ENCODE assay signal across 10 mouse cellular contexts in the genomic region with DNA sequence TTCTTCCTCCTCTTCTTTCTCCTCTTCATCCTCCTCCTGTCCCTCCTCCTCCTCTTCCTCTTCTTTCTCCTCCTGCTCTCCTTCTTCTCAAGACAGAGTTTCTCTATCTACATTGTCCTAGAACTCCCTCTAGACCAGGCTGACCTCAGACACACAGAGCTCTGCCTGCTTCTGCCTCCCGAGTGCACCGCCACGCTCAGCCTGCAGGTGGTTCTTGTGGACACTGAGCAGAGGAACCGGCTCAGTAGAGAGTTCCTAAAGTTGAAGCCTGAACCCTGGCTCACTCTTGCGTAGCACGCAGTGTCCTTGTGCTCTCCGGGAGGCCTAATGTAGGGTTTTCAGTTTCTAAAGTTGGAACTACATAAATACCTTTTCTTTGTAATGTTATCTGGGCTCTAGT.
DNase-seq lines count a peak whose midpoint lies in the region; ATAC-seq and TF ChIP-seq lines count a peak whose summit lies in the region.
"Had no signal": no experiment of that assay in that cellular context is flagged by ENCODE, and none has a peak within 500 bp of the region (broad histone marks: within the 10 kb centered on the region; RNA-seq: fewer than 3 reads in every experiment).

No protein-coding gene starts in this region.

- H3K9me3 ChIP-seq in midbrain, postnatal 0 days (ENCODE audit: low read length), result no peaks in the 10 kb centered on the region
- H3K9me3 ChIP-seq in midbrain, embryonic 13.5 days, result no peaks in the 10 kb centered on the region
- no peaks in the 10 kb centered on the region for H3K9me3 ChIP-seq in stomach, postnatal 0 days (ENCODE audit: control insufficient read depth, low read length)

- peak; percentile 45 for DNase-seq in adrenal gland, postnatal 25 days
- no peak for DNase-seq in adrenal gland, postnatal 14 days
- no peak for DNase-seq in midbrain, postnatal 0 days (ENCODE audit: low spot score)
- DNase-seq in stomach, postnatal 0 days (ENCODE audit: low spot score), result no peak
- no peak for DNase-seq in cerebellum, adult 8-10 months
- no peak for DNase-seq in cerebellum, postnatal 4 days (ENCODE audit: low spot score in 2 of 2)
- DNase-seq: heart, postnatal 10 days; lung, postnatal 36 days had no signal

- no peak overlapping the region for H3K4me2 ChIP-seq in midbrain, postnatal 0 days (ENCODE audit: low read depth, low read length, poor library complexity, severe bottlenecking)
- H3K4me2 ChIP-seq in midbrain, embryonic 13.5 days (replicated peaks), result no peak overlapping the region
- no peak overlapping the region for H3K4me2 ChIP-seq in stomach, postnatal 0 days (replicated peaks; ENCODE audit: low read depth)

- H3K27ac ChIP-seq in midbrain, postnatal 0 days (ENCODE audit: low read depth, low read length), result no peak overlapping the region
- H3K27ac ChIP-seq in midbrain, embryonic 13.5 days, result no peak overlapping the region
- H3K27ac ChIP-seq in stomach, postnatal 0 days (replicated peaks), result no peak overlapping the region

- no peaks in the 10 kb centered on the region for H3K4me1 ChIP-seq in midbrain, postnatal 0 days (ENCODE audit: insufficient read depth, low read length)
- H3K4me1 ChIP-seq in midbrain, embryonic 13.5 days (replicated peaks), result no peaks in the 10 kb centered on the region
- H3K4me1 ChIP-seq in stomach, postnatal 0 days (replicated peaks; ENCODE audit: control insufficient read depth, insufficient read depth), result 0 out of 2 replicates have a peak, but pooled peaks cover under 1% of the 10 kb centered on the region

- TF ChIP-seq EP300 in stomach, postnatal 0 days (optimal IDR thresholded peaks at IDR 0.05), result no peak

- no peak overlapping the region for H3K9ac ChIP-seq in midbrain, postnatal 0 days (replicated peaks; ENCODE audit: low read length, poor library complexity, severe bottlenecking)
- no peak overlapping the region for H3K9ac ChIP-seq in midbrain, embryonic 13.5 days (replicated peaks)
- no peak overlapping the region for H3K9ac ChIP-seq in stomach, postnatal 0 days (ENCODE audit: low read length)

- no peaks in the 10 kb centered on the region for H3K27me3 ChIP-seq in midbrain, postnatal 0 days (ENCODE audit: insufficient read depth, low read length)
- H3K27me3 ChIP-seq in midbrain, embryonic 13.5 days, result no peaks in the 10 kb centered on the region
- no peaks in the 10 kb centered on the region for H3K27me3 ChIP-seq in stomach, postnatal 0 days (ENCODE audit: control insufficient read depth, insufficient read depth, low read length)

- no peak overlapping the region for H3K4me3 ChIP-seq in midbrain, postnatal 0 days (ENCODE audit: low read depth, low read length)
- no peak overlapping the region for H3K4me3 ChIP-seq in midbrain, embryonic 13.5 days (replicated peaks)
- no peak overlapping the region for H3K4me3 ChIP-seq in stomach, postnatal 0 days (ENCODE audit: low read depth, low read length)

- peak; percentile 20; the same call in 1 of the 2 replicates for TF ChIP-seq CTCF in midbrain, postnatal 0 days (IDR thresholded peaks at IDR 0.05)
- TF ChIP-seq CTCF in stomach, postnatal 0 days (IDR thresholded peaks at IDR 0.05; ENCODE audit: low read depth), result peak; percentile 53

- 91% methylated on average over 7 of the region's 7 CpGs for WGBS in midbrain, postnatal 0 days
- 88% methylated on average over 7 of the region's 7 CpGs for WGBS in midbrain, embryonic 13.5 days
- 86% methylated on average over 7 of the region's 7 CpGs for WGBS in stomach, postnatal 0 days

- ATAC-seq in midbrain, postnatal 0 days (ENCODE audit: low FRiP score), result no peak
- ATAC-seq in midbrain, embryonic 13.5 days, result no peak
- peak; percentile 57 for ATAC-seq in erythroblast, adult 5-6 weeks (replicated peaks; ENCODE audit: low FRiP score, poor library complexity, severe bottlenecking)
- no peak for ATAC-seq in stomach, postnatal 0 days (ENCODE audit: low FRiP score, low TSS enrichment)

- H3K36me3 ChIP-seq in midbrain, postnatal 0 days (ENCODE audit: insufficient read depth, low read length), result no peaks in the 10 kb centered on the region
- no peaks in the 10 kb centered on the region for H3K36me3 ChIP-seq in midbrain, embryonic 13.5 days
- H3K36me3 ChIP-seq in stomach, postnatal 0 days (ENCODE audit: control insufficient read depth, insufficient read depth, low read length), result no peaks in the 10 kb centered on the region
